Mouse (Mus musculus): Measurements from ENCODE around the gene Terf2ip.

DNA sequence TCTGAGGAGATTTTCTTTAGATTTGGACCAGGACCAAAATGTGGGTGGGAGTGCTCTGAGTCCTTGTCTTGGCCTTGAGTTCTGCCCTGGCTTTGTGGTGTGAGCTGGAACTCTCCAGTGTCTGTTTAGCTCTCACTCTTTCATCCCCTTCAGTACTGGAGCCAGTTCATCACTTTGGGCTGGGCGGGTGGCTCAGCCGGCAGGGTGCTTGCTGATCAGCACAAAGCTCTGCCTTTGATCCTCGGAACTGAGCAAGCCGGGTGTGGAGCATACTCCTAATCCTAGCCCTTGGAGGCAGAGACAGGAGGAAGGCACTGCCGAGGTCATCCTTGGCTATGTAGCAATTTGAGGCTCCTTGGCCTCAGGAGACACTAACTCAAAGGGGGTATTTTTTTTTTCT, 42.2 kb upstream of the Terf2ip start:
- TF ChIP-seq CTCF (IDR thresholded peaks at IDR 0.05; ENCODE audit: insufficient read depth, low read depth, low read length) (no peak), POLR2A (IDR thresholded peaks at IDR 0.05; ENCODE audit: insufficient read depth, low read depth, low read length) (no peak)
